Mouse (Mus musculus): ENCODE data around the gene Arf3.

DNA sequence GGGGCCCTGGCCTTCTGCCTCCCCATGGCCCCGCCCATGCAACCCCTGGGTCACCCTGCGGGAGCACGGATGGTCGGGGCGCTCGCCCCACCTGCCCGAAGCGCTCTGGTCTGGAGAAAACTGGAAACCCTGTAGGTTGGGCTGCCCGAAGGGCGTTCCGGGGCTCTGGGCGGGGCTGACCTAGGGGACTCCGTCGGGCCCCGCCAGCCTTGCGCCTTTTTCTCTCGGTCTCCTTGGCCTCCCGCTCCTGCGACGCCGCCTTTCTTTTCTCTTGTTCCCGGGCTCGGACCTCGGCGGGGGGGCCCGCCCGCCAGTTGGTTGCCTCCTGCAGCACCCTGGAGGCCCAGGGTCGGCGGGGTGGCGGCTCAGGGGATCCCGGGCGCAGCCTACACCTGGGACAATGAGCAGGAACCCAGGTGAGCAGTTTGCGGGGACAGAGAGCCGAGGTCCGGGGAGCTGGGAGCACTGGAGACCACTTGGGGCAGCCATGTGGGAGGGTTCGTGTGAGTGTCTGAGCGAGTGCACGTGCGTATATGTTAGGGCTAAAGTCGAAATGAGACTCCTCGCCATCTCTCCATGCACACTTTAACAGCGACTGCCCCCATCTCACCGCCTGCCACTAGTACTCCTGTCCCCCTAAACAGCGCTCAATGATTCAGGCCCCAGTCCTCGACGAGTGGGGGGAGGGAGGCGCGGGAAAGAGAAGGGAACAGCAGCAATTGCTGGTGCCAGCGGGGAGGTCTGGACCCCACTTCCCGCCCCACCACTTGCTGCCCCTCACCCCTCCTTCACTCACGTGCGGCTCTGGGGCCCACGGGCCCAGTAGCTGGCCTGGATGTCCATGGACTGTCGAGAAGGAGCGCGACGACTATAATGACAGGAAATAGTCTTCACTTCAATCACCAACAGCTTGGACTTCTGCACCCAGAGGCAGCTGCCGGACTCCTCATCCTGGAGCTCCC is 44.1 kb upstream of the Arf3 start:
- TF ChIP-seq CTCF (IDR thresholded peaks at IDR 0.05; ENCODE audit: borderline replicate concordance, control insufficient read depth, extremely low read depth, insufficient read depth, low read length, poor library complexity) (no peak), POLR2A (IDR thresholded peaks at IDR 0.05; ENCODE audit: control insufficient read depth, extremely low read depth, insufficient read depth, low read length, poor library complexity) (no peak)
